Mouse (Mus musculus) ES-CJ7 (cell line): ENCODE measurements around the gene Fgfr4.
A peak's percentile ranks its signal among the peaks of the same experiment; 100 is the strongest.
"Not testable (repeated sequence)": the region's sequence is repeated elsewhere in the genome, so short reads cannot be mapped to it uniquely, and the experiment has no call there.

Source experiments
- DNase-seq: peaks from one replicate; pipeline ENCODE4 v3.0.0; 2011; ENCODE audit warnings: low read depth, low spot score

Fgfr4 gene

DNA sequence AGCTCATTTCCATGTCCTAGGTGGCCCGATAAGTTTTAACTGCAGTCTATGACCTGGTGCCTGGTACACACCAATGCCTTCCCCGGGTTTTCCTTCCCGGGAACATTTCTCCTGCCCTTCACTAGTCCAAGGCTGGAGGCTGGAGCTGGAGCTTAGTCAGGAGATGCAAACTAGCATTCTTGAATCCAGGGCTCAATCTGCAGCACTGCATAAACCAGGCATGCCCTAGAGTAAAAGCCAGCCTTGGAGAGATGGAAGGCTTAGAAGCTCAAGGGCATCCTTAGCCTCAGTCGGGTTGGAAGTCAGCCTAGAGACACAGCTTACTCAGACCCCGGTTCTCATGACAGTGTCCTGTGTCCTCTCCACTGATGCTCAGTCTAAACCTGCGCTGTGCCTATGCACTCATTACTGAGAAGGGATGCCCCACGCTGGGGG is 19.9 kb downstream of the Fgfr4 start:
- no peak for DNase-seq

GRCm38 (mm10) chr13:55174347-55174746 is 21.9 kb downstream of the Fgfr4 start:
- no peak for DNase-seq

GRCm38 (mm10) chr13:55176265-55176664 is 23.8 kb downstream of the Fgfr4 start:
- DNase-seq: no peak

DNA sequence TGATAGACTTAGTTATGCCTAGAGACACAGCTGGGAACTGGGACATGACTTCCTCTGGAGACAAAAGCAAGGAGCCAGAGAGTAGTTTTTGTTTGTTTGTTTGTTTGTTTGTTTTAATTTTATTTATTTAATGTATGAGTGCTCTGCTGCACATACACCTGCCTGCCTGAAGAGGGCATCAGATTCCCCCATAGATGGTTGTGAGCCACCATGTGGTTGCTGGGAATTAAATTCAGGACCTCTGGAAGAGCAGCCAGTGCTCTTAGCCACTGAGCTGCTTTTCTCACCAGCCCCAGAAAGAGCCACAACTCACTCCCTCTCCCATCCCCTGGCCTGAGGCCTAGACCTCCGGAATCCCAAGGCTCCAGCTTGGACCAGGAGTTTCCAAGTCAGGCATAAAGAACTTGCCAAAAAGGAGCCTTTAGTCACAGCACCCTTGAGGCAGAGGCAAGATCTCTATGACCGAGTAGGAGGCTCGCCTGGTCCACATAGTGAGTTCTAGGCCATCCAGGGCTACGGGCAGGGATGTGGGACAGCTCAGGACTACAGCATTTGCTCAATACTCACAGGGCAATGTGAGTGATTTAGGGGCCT is 25.6 kb downstream of the Fgfr4 start:
- DNase-seq: peak; percentile 59

DNA sequence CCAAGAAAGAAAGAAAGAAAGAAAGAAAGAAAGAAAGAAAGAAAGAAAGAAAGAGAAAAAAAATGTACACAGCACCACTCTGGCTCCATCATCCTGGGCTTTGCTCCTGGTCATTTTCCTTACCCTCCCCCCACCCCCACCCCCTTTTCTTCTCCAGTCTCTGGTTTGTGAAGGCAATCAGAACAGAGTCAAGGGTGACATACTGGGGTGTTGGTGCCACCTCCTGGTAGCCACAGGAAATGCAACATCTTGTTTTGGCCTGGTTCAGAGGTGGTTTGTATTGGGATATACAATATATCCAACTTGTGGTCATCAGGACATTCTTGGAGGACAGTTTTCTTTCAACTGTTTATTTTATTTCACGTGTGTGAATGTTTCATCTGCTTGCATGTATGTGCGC is 26.1 kb downstream of the Fgfr4 start:
- peak; percentile 86 for DNase-seq

GRCm38 (mm10) chr13:55179591-55179990 is 27.2 kb downstream of the Fgfr4 start:
- DNase-seq: no peak

DNA sequence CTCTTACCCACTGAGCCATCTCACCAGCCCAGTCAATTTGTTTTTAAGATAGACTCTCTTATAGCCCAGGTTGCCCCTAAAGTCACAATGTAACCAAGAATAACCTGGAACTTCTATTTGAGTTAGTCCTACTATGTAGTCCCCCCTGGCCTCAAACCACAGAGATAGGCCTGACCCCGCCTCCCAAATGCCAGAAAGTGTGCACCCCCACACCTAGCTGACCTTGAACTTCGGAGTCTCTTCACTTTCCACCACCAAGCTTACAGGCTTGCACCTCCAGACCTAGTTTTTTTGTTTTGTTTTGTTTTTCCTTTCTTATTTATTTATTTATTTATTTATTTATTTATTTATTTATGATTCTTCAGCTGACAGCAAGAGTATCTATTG is 29.3 kb downstream of the Fgfr4 start:
- no peak for DNase-seq

GRCm38 (mm10) chr13:55182173-55182894 is 29.9 kb downstream of the Fgfr4 start:
- peak; percentile 90 for DNase-seq

GRCm38 (mm10) chr13:55183382-55183781 is 30.9 kb downstream of the Fgfr4 start:
- no peak for DNase-seq

- not testable (repeated sequence) for DNase-seq
Observed at GRCm38 (mm10) chr13:55187062-55187461, 34.6 kb downstream of the Fgfr4 start.

DNA sequence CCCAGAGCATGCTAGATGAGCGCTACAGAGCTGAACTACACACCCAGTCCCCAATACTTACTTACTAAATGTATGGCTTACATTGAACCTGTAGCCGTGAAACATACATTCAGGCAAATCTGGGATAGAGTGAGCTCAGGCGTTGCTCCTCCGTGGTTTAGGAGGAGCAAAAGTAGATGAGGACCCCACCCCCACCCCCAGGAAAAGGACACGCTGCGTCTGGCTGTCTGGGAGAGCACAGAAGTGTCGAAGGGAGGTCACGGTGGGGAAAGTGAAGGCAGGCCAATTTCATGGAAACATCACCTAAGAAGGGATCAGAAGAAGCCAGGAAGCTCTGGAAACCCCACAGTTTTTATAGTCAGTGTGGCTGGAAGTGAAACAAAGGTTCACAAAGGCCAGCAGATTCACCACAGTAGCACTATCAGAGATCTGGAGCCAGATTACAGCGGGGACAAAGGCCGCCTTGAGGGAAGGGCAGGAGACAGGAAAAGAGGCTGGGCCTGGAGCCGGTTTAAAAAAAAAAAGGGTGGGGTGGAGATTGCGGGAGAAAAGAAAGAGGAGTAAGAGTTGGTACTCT is 37.2 kb downstream of the Fgfr4 start:
- DNase-seq: peak; percentile 86

DNA sequence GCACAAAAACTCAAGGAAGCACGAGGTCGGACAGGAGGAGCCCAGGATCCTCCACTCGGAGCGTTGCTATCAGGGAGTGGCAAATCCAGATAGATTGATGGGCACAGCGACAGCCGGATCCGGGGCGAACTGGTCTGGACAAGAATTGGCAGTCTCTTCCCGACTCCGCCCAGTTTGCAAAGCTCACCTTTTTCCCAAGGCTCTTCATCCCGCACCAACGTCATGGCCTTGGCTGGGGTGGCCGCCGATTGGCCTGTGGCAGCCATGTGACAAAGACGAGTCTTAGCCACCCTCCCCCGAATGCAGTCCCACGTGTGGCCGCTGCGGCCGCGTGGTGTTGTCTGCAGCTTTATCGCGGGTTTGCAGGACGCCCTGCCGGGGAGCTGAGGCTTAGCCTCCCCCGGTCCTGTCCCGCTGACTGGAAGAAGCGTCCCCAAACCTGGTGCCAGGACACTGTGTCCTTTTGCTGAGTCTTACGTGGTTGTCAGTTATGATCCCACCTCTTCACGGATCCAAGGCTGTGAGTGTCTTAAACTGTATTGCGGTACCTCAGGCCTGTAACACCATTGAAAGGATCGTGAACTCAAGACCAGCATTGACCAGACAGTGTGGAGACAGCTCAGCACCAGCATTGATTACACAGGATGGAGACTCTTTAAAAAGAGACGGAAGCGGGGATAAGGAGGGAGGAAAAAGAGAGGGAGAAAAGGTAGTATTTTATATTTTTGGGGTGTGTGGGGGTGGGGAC is 37.9 kb downstream of the Fgfr4 start:
- peak; percentile 100 for DNase-seq

DNA sequence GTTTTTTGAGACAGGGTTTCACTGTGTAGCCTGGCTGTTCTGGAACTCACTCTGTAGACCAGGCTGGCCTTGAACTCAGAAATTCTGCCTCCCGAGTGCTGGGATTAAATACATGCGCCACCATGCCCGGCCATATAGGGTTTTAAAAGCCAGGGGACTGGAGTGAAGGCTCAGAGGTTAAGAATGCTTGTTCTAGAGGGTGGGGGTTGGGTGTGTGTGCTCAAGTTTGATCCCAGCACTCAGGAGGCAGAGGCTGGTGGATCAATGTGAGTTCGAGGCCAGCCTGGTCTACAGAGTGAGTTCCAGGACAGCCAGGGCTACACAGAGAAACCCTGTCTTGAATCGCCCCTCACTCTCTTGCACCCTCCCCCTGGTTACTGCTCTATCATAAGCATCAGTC is 39.1 kb downstream of the Fgfr4 start:
- peak; percentile 69 for DNase-seq

DNA sequence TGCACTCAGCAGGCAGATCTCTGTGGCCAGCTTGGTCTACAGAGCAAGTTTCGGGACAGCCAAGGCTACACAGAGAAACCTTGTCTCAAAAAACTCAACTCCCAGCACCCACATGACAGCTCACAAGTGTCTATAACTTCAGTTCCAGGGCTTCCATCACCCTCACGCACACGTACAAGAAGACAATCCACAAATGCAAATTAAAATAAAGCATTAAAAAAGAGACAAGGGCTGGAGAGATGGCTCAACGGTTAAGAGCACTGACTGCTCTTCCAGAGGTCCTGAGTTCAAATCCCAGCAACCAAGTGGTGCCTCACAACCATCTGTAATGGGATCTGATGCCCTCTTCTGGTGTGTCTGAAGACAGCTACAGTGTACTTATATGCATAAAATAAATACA is 50.3 kb downstream of the Fgfr4 start:
- DNase-seq: not testable (repeated sequence)

- peak; percentile 52 for DNase-seq
Observed at GRCm38 (mm10) chr13:55203740-55204139, 51.3 kb downstream of the Fgfr4 start.

GRCm38 (mm10) chr13:55204667-55205389 is 52.4 kb downstream of the Fgfr4 start:
- peak; percentile 35 for DNase-seq

GRCm38 (mm10) chr13:55205448-55206205 is 53.2 kb downstream of the Fgfr4 start:
- DNase-seq: peak; percentile 76

DNA sequence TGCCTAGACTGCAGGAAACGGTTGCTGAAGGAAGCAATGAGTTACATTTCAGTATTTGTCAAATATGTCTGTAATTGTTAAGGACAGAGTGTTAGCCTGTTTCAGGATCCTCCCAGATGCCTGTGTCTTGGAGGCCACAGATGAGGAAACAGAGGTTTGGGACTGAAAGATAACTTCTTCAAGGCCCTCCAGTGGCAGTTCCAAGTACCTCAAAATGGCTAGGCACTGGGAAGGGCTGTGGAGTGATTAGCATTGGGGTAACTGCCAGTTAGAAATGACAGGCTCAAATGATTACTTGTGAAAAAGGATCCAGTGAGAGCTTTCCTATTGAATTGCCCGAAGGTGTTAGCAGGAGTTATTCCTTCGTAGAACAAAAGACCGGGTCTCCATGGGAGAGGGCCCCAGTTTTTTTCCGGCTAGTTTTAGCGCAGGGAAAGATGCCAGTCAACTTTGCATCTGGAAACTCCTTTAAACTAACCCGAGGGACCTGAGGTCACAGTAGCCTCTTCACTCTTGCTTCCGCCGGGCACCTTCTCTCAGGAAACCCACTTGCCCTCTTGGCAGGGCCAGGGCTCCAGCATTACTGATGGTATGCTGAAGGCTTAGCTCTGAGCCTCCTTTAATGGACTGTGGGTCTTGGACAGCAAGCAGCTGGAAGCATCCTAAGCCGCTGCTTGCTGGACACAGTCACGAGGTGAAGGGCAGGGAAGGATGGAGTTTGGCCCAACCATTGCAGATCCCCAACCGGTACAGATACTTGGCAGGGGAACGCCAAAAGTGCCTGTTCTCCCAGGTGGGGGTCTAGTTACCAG is 56.6 kb downstream of the Fgfr4 start:
- peak; percentile 70 for DNase-seq

DNA sequence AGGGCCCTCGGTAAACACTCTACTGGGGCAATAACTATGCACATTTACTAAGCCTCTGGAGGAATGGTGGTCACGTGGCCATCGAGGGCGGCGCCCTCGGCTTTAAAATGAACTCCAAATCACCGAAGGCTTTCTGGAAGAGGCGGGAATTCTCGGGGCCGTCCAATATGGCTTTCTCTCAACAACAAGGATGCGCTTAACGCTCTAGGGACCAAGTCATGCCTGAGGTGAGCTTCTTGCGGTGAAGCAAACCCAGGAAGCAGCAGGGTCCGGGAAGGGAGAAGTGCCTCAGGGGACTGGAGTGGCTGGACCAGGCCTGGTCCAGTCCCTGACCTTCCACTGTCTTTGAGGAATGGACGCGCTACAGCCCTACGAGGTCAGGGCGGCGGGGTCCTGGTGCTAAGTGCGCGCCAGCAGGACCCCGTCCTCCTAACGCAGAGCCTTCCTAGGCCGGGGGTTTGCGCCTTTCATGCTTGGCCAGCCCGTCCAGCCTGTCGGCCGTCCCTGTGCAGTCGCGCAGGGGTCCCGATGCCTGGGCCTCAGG is 57.3 kb downstream of the Fgfr4 start, which contains the start of gene Nsd1:
Gene Nsd1, plus strand, starts transcription at position 134 of the 544 bp plus-strand sequence.
- peak; percentile 73 for DNase-seq
